Mouse (Mus musculus): ENCODE measurements at regions not wholly inside any gene's neighbourhood (a gene's known extent, or its start where the extent isn't known, plus 50 kb on each side); places are given as distances from the start of the nearest gene placed in this dataset.

GRCm38 (mm10) chr3:31790342-31790970 is 111.9 kb upstream of the Kcnmb2 start:
- peak; percentile 63 for TF ChIP-seq SMC3 (IDR thresholded peaks at IDR 0.05; ENCODE audit: low read depth, low read length)
- TF ChIP-seq E2F4 (IDR thresholded peaks at IDR 0.05; ENCODE audit: insufficient replicate concordance, low read depth, low read length) = no peak
- TF ChIP-seq TCF12 (IDR thresholded peaks at IDR 0.05; ENCODE audit: low read depth, low read length) = no peak

Measured in CH12.LX (cell line).